Mouse (Mus musculus): ENCODE measurements at regions not wholly inside any gene's neighbourhood (a gene's known extent, or its start where the extent isn't known, plus 50 kb on each side); places are given as distances from the start of the nearest gene placed in this dataset.

DNA sequence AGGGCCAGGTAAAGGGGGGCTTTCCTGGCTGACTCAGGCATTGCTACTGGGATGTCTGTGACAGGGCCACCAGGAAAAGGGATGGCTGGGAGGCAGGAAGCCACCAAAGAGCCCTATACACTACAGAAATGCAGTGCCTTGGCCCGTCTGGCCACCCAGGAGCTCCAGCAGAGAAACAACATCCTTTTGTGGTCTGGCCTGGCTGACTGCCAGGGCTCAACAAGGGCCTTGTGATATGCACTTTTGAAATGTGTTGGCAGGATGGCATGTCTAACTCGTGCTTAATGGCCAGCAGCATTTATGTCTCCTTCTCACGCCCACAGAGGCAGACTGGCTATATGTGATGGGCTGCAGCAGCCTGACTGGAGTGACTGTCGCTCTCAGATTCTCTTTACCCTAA is 62.3 kb upstream of the Ctnnb1 start:
- H3K36me3 ChIP-seq (ENCODE audit: insufficient read depth): no peaks in the 10 kb centered on the region
- H3K4me2 ChIP-seq (ENCODE audit: low read depth): no peak overlapping the region
- no peak overlapping the region for H3K4me3 ChIP-seq (ENCODE audit: low read depth, low read length)
- no peak for ATAC-seq
- peak; percentile 60 for DNase-seq
- no peaks in the 10 kb centered on the region for H3K27me3 ChIP-seq (ENCODE audit: insufficient read depth, low read length)
- H3K9ac ChIP-seq: no peak overlapping the region
- 22% methylated on average over 4 of the region's 4 CpGs for WGBS
- H3K4me1 ChIP-seq (ENCODE audit: insufficient read depth): peaks cover 47% of the 10 kb centered on the region
- no peak for TF ChIP-seq CTCF (IDR thresholded peaks at IDR 0.05; ENCODE audit: low read depth)
- no peaks in the 10 kb centered on the region for H3K9me3 ChIP-seq (ENCODE audit: low read length)
- H3K27ac ChIP-seq (ENCODE audit: low read depth, low read length): peak overlapping the region; percentile 78

DNA sequence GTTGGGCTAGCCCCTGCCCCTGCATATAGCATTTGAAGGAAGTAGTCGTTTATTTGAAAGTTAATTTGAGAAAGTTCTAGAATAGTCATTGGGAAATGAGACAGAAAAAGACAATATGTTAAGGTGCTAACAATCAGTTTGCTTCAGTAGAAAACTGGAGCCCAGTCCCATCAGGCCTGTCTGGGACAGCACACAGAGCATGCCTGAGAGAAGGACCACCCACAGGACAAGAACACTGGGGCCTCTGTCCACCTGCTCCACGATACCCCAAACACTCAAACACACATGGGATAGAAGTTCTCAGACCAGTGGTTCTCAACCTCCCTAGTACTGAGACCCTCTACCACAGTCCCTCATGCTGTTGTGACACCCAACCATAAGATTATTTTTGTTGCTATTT is 61.2 kb upstream of the Ctnnb1 start:
- ATAC-seq (no peak), DNase-seq (no peak)
- Histone ChIP-seq H3K9ac (no peak overlapping the region), H3K27ac (ENCODE audit: low read depth, low read length) (no peak overlapping the region), H3K27me3 (ENCODE audit: insufficient read depth, low read length) (no peaks in the 10 kb centered on the region), H3K4me2 (ENCODE audit: low read depth) (no peak overlapping the region), H3K4me3 (ENCODE audit: low read depth, low read length) (no peak overlapping the region), H3K9me3 (ENCODE audit: low read length) (no peaks in the 10 kb centered on the region), H3K4me1 (ENCODE audit: insufficient read depth) (peaks cover 46% of the 10 kb centered on the region), H3K36me3 (ENCODE audit: insufficient read depth) (no peaks in the 10 kb centered on the region)
- WGBS: 55% methylated on average over 2 of the region's 2 CpGs
- no peak for TF ChIP-seq CTCF (IDR thresholded peaks at IDR 0.05; ENCODE audit: low read depth)

GRCm38 (mm10) chr9:120868330-120868729 is 60.7 kb upstream of the Ctnnb1 start:
- Histone ChIP-seq H3K4me1 (ENCODE audit: insufficient read depth) (peaks cover 46% of the 10 kb centered on the region), H3K4me3 (ENCODE audit: low read depth, low read length) (no peak overlapping the region), H3K36me3 (ENCODE audit: insufficient read depth) (no peaks in the 10 kb centered on the region), H3K27me3 (ENCODE audit: insufficient read depth, low read length) (no peaks in the 10 kb centered on the region), H3K9ac (no peak overlapping the region), H3K4me2 (ENCODE audit: low read depth) (no peak overlapping the region), H3K9me3 (ENCODE audit: low read length) (no peaks in the 10 kb centered on the region), H3K27ac (ENCODE audit: low read depth, low read length) (no peak overlapping the region)
- no peak for TF ChIP-seq CTCF (IDR thresholded peaks at IDR 0.05; ENCODE audit: low read depth)
- WGBS: 87% methylated on average over 4 of the region's 4 CpGs
- ATAC-seq (no peak), DNase-seq (no peak)

GRCm38 (mm10) chr9:120869432-120870081 is 59.5 kb upstream of the Ctnnb1 start:
- no peaks in the 10 kb centered on the region for H3K27me3 ChIP-seq (ENCODE audit: insufficient read depth, low read length)
- ATAC-seq (peak; percentile 90), DNase-seq (peak; percentile 90)
- peak overlapping the region; percentile 94 for H3K27ac ChIP-seq (ENCODE audit: low read depth, low read length)
- TF ChIP-seq CTCF (IDR thresholded peaks at IDR 0.05; ENCODE audit: low read depth): peak; percentile 27; the same call in 1 of the 2 replicates
- peak overlapping the region; percentile 22 for H3K4me2 ChIP-seq (ENCODE audit: low read depth)
- peak overlapping the region; percentile 14 for H3K9ac ChIP-seq
- no peaks in the 10 kb centered on the region for H3K9me3 ChIP-seq (ENCODE audit: low read length)
- WGBS: 6% methylated on average over 19 of the region's 19 CpGs
- peaks cover 46% of the 10 kb centered on the region for H3K4me1 ChIP-seq (ENCODE audit: insufficient read depth)
- no peak overlapping the region for H3K4me3 ChIP-seq (ENCODE audit: low read depth, low read length)
- no peaks in the 10 kb centered on the region for H3K36me3 ChIP-seq (ENCODE audit: insufficient read depth)

DNA sequence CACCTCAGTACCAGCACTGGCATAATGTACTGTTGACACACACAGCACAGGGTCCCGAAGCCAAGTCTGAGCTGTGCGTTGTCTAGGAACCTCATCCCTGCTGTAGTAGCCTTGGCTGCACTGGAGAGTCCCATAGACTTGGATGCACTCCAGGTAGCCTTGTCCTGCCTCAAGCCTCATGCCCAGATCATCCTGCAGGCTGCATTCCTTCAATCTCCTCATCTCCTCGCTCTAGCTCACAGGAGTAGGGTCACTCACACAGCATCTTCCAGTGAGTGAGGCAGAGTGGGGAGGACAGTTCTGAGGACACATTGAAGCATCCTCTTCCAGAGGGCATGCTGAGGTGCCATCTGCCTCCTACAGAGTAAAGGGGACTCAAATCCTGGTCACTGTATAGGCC is 55.7 kb upstream of the Ctnnb1 start:
- peaks cover 32% of the 10 kb centered on the region for H3K4me1 ChIP-seq (ENCODE audit: insufficient read depth)
- TF ChIP-seq CTCF (IDR thresholded peaks at IDR 0.05; ENCODE audit: low read depth): no peak
- H3K27me3 ChIP-seq (ENCODE audit: insufficient read depth, low read length): no peaks in the 10 kb centered on the region
- H3K4me3 ChIP-seq (ENCODE audit: low read depth, low read length): no peak overlapping the region
- ATAC-seq (no peak), DNase-seq (no peak)
- no peaks in the 10 kb centered on the region for H3K9me3 ChIP-seq (ENCODE audit: low read length)
- no peak overlapping the region for H3K27ac ChIP-seq (ENCODE audit: low read depth, low read length)
- H3K4me2 ChIP-seq (ENCODE audit: low read depth): no peak overlapping the region
- H3K9ac ChIP-seq: no peak overlapping the region
- H3K36me3 ChIP-seq (ENCODE audit: insufficient read depth): no peaks in the 10 kb centered on the region
- 90% methylated on average over 3 of the region's 3 CpGs for WGBS

- no peak overlapping the region for H3K4me3 ChIP-seq (ENCODE audit: low read depth, low read length)
- H3K4me1 ChIP-seq (ENCODE audit: insufficient read depth): peaks cover 22% of the 10 kb centered on the region
- no peak overlapping the region for H3K4me2 ChIP-seq (ENCODE audit: low read depth)
- no peak overlapping the region for H3K9ac ChIP-seq
- H3K27me3 ChIP-seq (ENCODE audit: insufficient read depth, low read length): no peaks in the 10 kb centered on the region
- whole genome bisulfite sequencing: 97% methylated on average over 5 of the region's 5 CpGs
- no peak for TF ChIP-seq CTCF (IDR thresholded peaks at IDR 0.05; ENCODE audit: low read depth)
- no peak overlapping the region for H3K27ac ChIP-seq (ENCODE audit: low read depth, low read length)
- DNase-seq (no peak), ATAC-seq (no peak)
- H3K9me3 ChIP-seq (ENCODE audit: low read length): no peaks in the 10 kb centered on the region
- H3K36me3 ChIP-seq (ENCODE audit: insufficient read depth): no peaks in the 10 kb centered on the region
These were observed 54.5 kb upstream of the Ctnnb1 start for GRCm38 (mm10) chr9:120874416-120874976.

- DNase-seq: no peak
- 81% methylated on average over 2 of the region's 2 CpGs for WGBS
These were observed 51.9 kb upstream of the Ctnnb1 start for GRCm38 (mm10) chr9:120877101-120877500.

More at GRCm38 (mm10) chr9:120877101-120877500, 51.9 kb upstream of the Ctnnb1 start:
- Histone ChIP-seq H3K4me1 (ENCODE audit: insufficient read depth) (no peaks in the 10 kb centered on the region), H3K27ac (ENCODE audit: low read depth, low read length) (no peak overlapping the region), H3K27me3 (ENCODE audit: insufficient read depth, low read length) (no peaks in the 10 kb centered on the region), H3K9me3 (ENCODE audit: low read length) (no peaks in the 10 kb centered on the region), H3K36me3 (ENCODE audit: insufficient read depth) (no peaks in the 10 kb centered on the region), H3K4me2 (ENCODE audit: low read depth) (no peak overlapping the region), H3K4me3 (ENCODE audit: low read depth, low read length) (no peak overlapping the region), H3K9ac (no peak overlapping the region)
- ATAC-seq: no peak
- TF ChIP-seq CTCF (IDR thresholded peaks at IDR 0.05; ENCODE audit: low read depth): no peak
